Mouse (Mus musculus) spleen, postnatal 10 days (tissue): ENCODE data around the gene Rsph1.

Experiments
- DNase-seq, 2 experiments: peaks; one replicate each; pipeline ENCODE4 v3.0.0; 2021 to 2022; ENCODE audit warnings: low spot score in 2 of 2

Rsph1 gene

GRCm38 (mm10) chr17:31209376-31209930, 67.7 kb downstream of the Rsph1 start:
- no peak for DNase-seq

- DNase-seq: no peak
These were observed 68.5 kb downstream of the Rsph1 start for GRCm38 (mm10) chr17:31208654-31209053.

GRCm38 (mm10) chr17:31207771-31208334, 69.3 kb downstream of the Rsph1 start, which contains the start of gene Ubash3a:
TSS of gene Ubash3a (plus strand) at chr17:31207873.
- peak in 1 of 2 experiments; percentile 44 for DNase-seq
